Mouse (Mus musculus): ENCODE measurements around the gene Ssc5d. TPM values are rescaled to one million over a fixed set of nuclear protein-coding genes. Genes with fewer than 3 reads are reported as not detected.

Ssc5d gene
- polyA plus RNA-seq, 1 experiment from 2014 or later, result 1.6 TPM

GRCm38 (mm10) chr7:4975455-4975854 lies 49.9 kb downstream of the Ssc5d start:
- no peaks in the 10 kb centered on the region for H3K36me3 ChIP-seq (ENCODE audit: control insufficient read depth, insufficient read depth, low read length)
- H3K27ac ChIP-seq (ENCODE audit: low read depth, low read length), result no peak overlapping the region
- no peak for ATAC-seq (ENCODE audit: low FRiP score)
- no peak for DNase-seq (ENCODE audit: low spot score, missing footprints)
- peaks cover 4% of the 10 kb centered on the region; the same call in 1 of the 2 replicates for H3K9me3 ChIP-seq (ENCODE audit: control insufficient read depth, low read length)
- no peak overlapping the region for H3K4me2 ChIP-seq
- no peaks in the 10 kb centered on the region for H3K27me3 ChIP-seq (ENCODE audit: control insufficient read depth, insufficient read depth, low read length)
- no peak overlapping the region for H3K4me3 ChIP-seq (ENCODE audit: low read depth, low read length)
- H3K4me1 ChIP-seq (ENCODE audit: control insufficient read depth, insufficient read depth, low read length), result no peaks in the 10 kb centered on the region
- 68% methylated on average over 4 of the region's 4 CpGs for WGBS
- H3K9ac ChIP-seq (ENCODE audit: low read length), result no peak overlapping the region

- no peak overlapping the region for H3K4me3 ChIP-seq (ENCODE audit: low read depth, low read length)
- H3K27ac ChIP-seq (ENCODE audit: low read depth, low read length), result no peak overlapping the region
- ATAC-seq (ENCODE audit: low FRiP score) (no peak), DNase-seq (ENCODE audit: low spot score, missing footprints) (no peak)
- no peaks in the 10 kb centered on the region for H3K4me1 ChIP-seq (ENCODE audit: control insufficient read depth, insufficient read depth, low read length)
- H3K27me3 ChIP-seq (ENCODE audit: control insufficient read depth, insufficient read depth, low read length), result no peaks in the 10 kb centered on the region
- 89% methylated on average over 7 of the region's 7 CpGs for WGBS
- H3K36me3 ChIP-seq (ENCODE audit: control insufficient read depth, insufficient read depth, low read length), result no peaks in the 10 kb centered on the region
- H3K9me3 ChIP-seq (ENCODE audit: control insufficient read depth, low read length), result peaks cover 4% of the 10 kb centered on the region; the same call in 1 of the 2 replicates
- no peak overlapping the region for H3K4me2 ChIP-seq
- no peak overlapping the region for H3K9ac ChIP-seq (ENCODE audit: low read length)
Observed at GRCm38 (mm10) chr7:4976832-4977231, 51.2 kb downstream of the Ssc5d start.

GRCm38 (mm10) chr7:4988250-4988649 lies 62.7 kb downstream of the Ssc5d start:
- DNase-seq (ENCODE audit: low spot score, missing footprints) (no peak), ATAC-seq (ENCODE audit: low FRiP score) (no peak)
- Histone ChIP-seq H3K9me3 (ENCODE audit: control insufficient read depth, low read length) (no peaks in the 10 kb centered on the region), H3K4me2 (no peak overlapping the region), H3K27ac (ENCODE audit: low read depth, low read length) (no peak overlapping the region), H3K4me1 (ENCODE audit: control insufficient read depth, insufficient read depth, low read length) (no peaks in the 10 kb centered on the region), H3K4me3 (ENCODE audit: low read depth, low read length) (no peak overlapping the region), H3K27me3 (ENCODE audit: control insufficient read depth, insufficient read depth, low read length) (peaks cover 4% of the 10 kb centered on the region), H3K9ac (ENCODE audit: low read length) (no peak overlapping the region), H3K36me3 (ENCODE audit: control insufficient read depth, insufficient read depth, low read length) (peaks cover 7% of the 10 kb centered on the region)
- WGBS, result 67% methylated on average over 2 of the region's 2 CpGs

- H3K9ac ChIP-seq (ENCODE audit: low read length), result no peak overlapping the region
- peaks cover 10% of the 10 kb centered on the region for H3K36me3 ChIP-seq (ENCODE audit: control insufficient read depth, insufficient read depth, low read length)
- DNase-seq (ENCODE audit: low spot score, missing footprints) (no peak), ATAC-seq (ENCODE audit: low FRiP score) (no peak)
- no peaks in the 10 kb centered on the region for H3K9me3 ChIP-seq (ENCODE audit: control insufficient read depth, low read length)
- no peak overlapping the region for H3K27ac ChIP-seq (ENCODE audit: low read depth, low read length)
- peaks cover 20% of the 10 kb centered on the region for H3K4me1 ChIP-seq (ENCODE audit: control insufficient read depth, insufficient read depth, low read length)
- WGBS, result 33% methylated on average over 55 of the region's 55 CpGs
- peak overlapping the region; percentile 12 for H3K4me2 ChIP-seq
- H3K27me3 ChIP-seq (ENCODE audit: control insufficient read depth, insufficient read depth, low read length), result peaks cover 18% of the 10 kb centered on the region
- H3K4me3 ChIP-seq (ENCODE audit: low read depth, low read length), result peak overlapping the region; percentile 74
Observed at GRCm38 (mm10) chr7:4993347-4993998, 67.9 kb downstream of the Ssc5d start.

- peak overlapping the region; percentile 0; the same call in 1 of the 2 replicates for H3K9ac ChIP-seq (ENCODE audit: low read length)
- WGBS, result 47% methylated on average over 59 of the region's 59 CpGs
- DNase-seq (ENCODE audit: low spot score, missing footprints), result peak; percentile 89
Observed at GRCm38 (mm10) chr7:4993999-4994788, 68.6 kb downstream of the Ssc5d start.

More at GRCm38 (mm10) chr7:4993999-4994788, 68.6 kb downstream of the Ssc5d start:
- Histone ChIP-seq H3K36me3 (ENCODE audit: control insufficient read depth, insufficient read depth, low read length) (peaks cover 10% of the 10 kb centered on the region), H3K9me3 (ENCODE audit: control insufficient read depth, low read length) (no peaks in the 10 kb centered on the region), H3K27ac (ENCODE audit: low read depth, low read length) (no peak overlapping the region), H3K4me2 (peak overlapping the region; percentile 12), H3K4me1 (ENCODE audit: control insufficient read depth, insufficient read depth, low read length) (peaks cover 20% of the 10 kb centered on the region), H3K4me3 (ENCODE audit: low read depth, low read length) (peak overlapping the region; percentile 74), H3K27me3 (ENCODE audit: control insufficient read depth, insufficient read depth, low read length) (peaks cover 18% of the 10 kb centered on the region)
- no peak for ATAC-seq (ENCODE audit: low FRiP score)

Other genes with a start within 250 kb of the Ssc5d start
- 111 and 113 TPM in 2 replicates for gene Hspbp1, start 240.7 kb upstream of the Ssc5d start, polyA plus RNA-seq (2014; fragmentation: Nextera tagmentation; extraction: Ambion mirVana)
- 2.3 and 3.2 TPM in 2 replicates for gene Brsk1, start 235.2 kb upstream of the Ssc5d start, polyA plus RNA-seq (2014; fragmentation: Nextera tagmentation; extraction: Ambion mirVana)
- gene Tmem150b, start 200.5 kb upstream of the Ssc5d start, polyA plus RNA-seq (2014; fragmentation: Nextera tagmentation; extraction: Ambion mirVana), result not detected in 2 replicates
- 65.4 and 71.5 TPM in 2 replicates for gene Kmt5c, start 185.7 kb upstream of the Ssc5d start, polyA plus RNA-seq (2014; fragmentation: Nextera tagmentation; extraction: Ambion mirVana)
- 34.5 and 36.6 TPM in 2 replicates for gene Cox6b2, start 172.7 kb upstream of the Ssc5d start, polyA plus RNA-seq (2014; fragmentation: Nextera tagmentation; extraction: Ambion mirVana)
- not detected in 2 replicates for gene Fam71e2, start 154.5 kb upstream of the Ssc5d start, polyA plus RNA-seq (2014; fragmentation: Nextera tagmentation; extraction: Ambion mirVana)
- gene Il11, start 142.9 kb upstream of the Ssc5d start, polyA plus RNA-seq (2014; fragmentation: Nextera tagmentation; extraction: Ambion mirVana), result 0.07 TPM in 1 of 2 replicates, not detected in the other
- gene Tmem190, start 142.8 kb upstream of the Ssc5d start, polyA plus RNA-seq (2014; fragmentation: Nextera tagmentation; extraction: Ambion mirVana), result not detected in 2 replicates
- gene Tmem238, start 136.1 kb upstream of the Ssc5d start, polyA plus RNA-seq (2014; fragmentation: Nextera tagmentation; extraction: Ambion mirVana), result 1.3 and 1.4 TPM in 2 replicates
- 203 and 211 TPM in 2 replicates for gene Rpl28, start 132.9 kb upstream of the Ssc5d start, polyA plus RNA-seq (2014; fragmentation: Nextera tagmentation; extraction: Ambion mirVana)
- gene Ube2s, start 113.2 kb upstream of the Ssc5d start, polyA plus RNA-seq (2014; fragmentation: Nextera tagmentation; extraction: Ambion mirVana), result 392 and 412 TPM in 2 replicates
- gene Shisa7, start 81.1 kb upstream of the Ssc5d start, polyA plus RNA-seq (2014; fragmentation: Nextera tagmentation; extraction: Ambion mirVana), result 1.9 and 2.4 TPM in 2 replicates
- gene Isoc2b, start 55.5 kb upstream of the Ssc5d start, polyA plus RNA-seq (2014; fragmentation: Nextera tagmentation; extraction: Ambion mirVana), result 2.6 and 4.6 TPM in 2 replicates
- gene Isoc2a, start 48.6 kb upstream of the Ssc5d start, polyA plus RNA-seq (2014; fragmentation: Nextera tagmentation; extraction: Ambion mirVana), result 0.63 and 0.78 TPM in 2 replicates
- gene Gm36210, start 19.3 kb upstream of the Ssc5d start, polyA plus RNA-seq (2014; fragmentation: Nextera tagmentation; extraction: Ambion mirVana), result 0.12 TPM in 1 of 2 replicates, not detected in the other
- gene Zfp628, start 10.6 kb upstream of the Ssc5d start, polyA plus RNA-seq (2014; fragmentation: Nextera tagmentation; extraction: Ambion mirVana), result 3.5 and 3.8 TPM in 2 replicates
- gene Nat14, start 3.8 kb upstream of the Ssc5d start, polyA plus RNA-seq (2014; fragmentation: Nextera tagmentation; extraction: Ambion mirVana), result 8.0 and 10.4 TPM in 2 replicates
- not detected in 2 replicates for gene Sbk2, start 38.6 kb downstream of the Ssc5d start, polyA plus RNA-seq (2014; fragmentation: Nextera tagmentation; extraction: Ambion mirVana)
- not detected in 2 replicates for gene Sbk3, start 45.4 kb downstream of the Ssc5d start, polyA plus RNA-seq (2014; fragmentation: Nextera tagmentation; extraction: Ambion mirVana)
- gene Zfp579, start 70.4 kb downstream of the Ssc5d start, polyA plus RNA-seq (2014; fragmentation: Nextera tagmentation; extraction: Ambion mirVana), result 41.1 and 41.7 TPM in 2 replicates
- 7.6 and 9.2 TPM in 2 replicates for gene Zfp524, start 88.6 kb downstream of the Ssc5d start, polyA plus RNA-seq (2014; fragmentation: Nextera tagmentation; extraction: Ambion mirVana)
- gene Fiz1, start 88.9 kb downstream of the Ssc5d start, polyA plus RNA-seq (2014; fragmentation: Nextera tagmentation; extraction: Ambion mirVana), result 42.4 and 49.4 TPM in 2 replicates
- gene Gm44973, start 89.7 kb downstream of the Ssc5d start, polyA plus RNA-seq (2014; fragmentation: Nextera tagmentation; extraction: Ambion mirVana), result 0.34 TPM in 1 of 2 replicates, not detected in the other
- gene Zfp865, start 94.6 kb downstream of the Ssc5d start, polyA plus RNA-seq (2014; fragmentation: Nextera tagmentation; extraction: Ambion mirVana), result 4.8 and 5.1 TPM in 2 replicates
- 4.0 and 5.0 TPM in 2 replicates for gene Ccdc106, start 94.8 kb downstream of the Ssc5d start, polyA plus RNA-seq (2014; fragmentation: Nextera tagmentation; extraction: Ambion mirVana)
- 0.33 TPM in 1 of 2 replicates, not detected in the other for gene 4632433K11Rik, start 108.3 kb downstream of the Ssc5d start, polyA plus RNA-seq (2014; fragmentation: Nextera tagmentation; extraction: Ambion mirVana)
- gene Zfp784, start 112.7 kb downstream of the Ssc5d start, polyA plus RNA-seq (2014; fragmentation: Nextera tagmentation; extraction: Ambion mirVana), result 3.3 and 3.6 TPM in 2 replicates
- gene Zfp580, start 125.8 kb downstream of the Ssc5d start, polyA plus RNA-seq (2014; fragmentation: Nextera tagmentation; extraction: Ambion mirVana), result 34.1 and 47.6 TPM in 2 replicates
- gene U2af2, start 136.4 kb downstream of the Ssc5d start, polyA plus RNA-seq (2014; fragmentation: Nextera tagmentation; extraction: Ambion mirVana), result 151 and 159 TPM in 2 replicates
- gene Epn1, start 154.4 kb downstream of the Ssc5d start, polyA plus RNA-seq (2014; fragmentation: Nextera tagmentation; extraction: Ambion mirVana), result 47.8 and 56.2 TPM in 2 replicates
- not detected in 2 replicates for gene Rfpl4, start 191.2 kb downstream of the Ssc5d start, polyA plus RNA-seq (2014; fragmentation: Nextera tagmentation; extraction: Ambion mirVana)
- 0.19 and 0.47 TPM in 2 replicates for gene Rasl2-9, start 200.2 kb downstream of the Ssc5d start, polyA plus RNA-seq (2014; fragmentation: Nextera tagmentation; extraction: Ambion mirVana)
- gene Vmn1r55, start 223.9 kb downstream of the Ssc5d start, polyA plus RNA-seq (2014; fragmentation: Nextera tagmentation; extraction: Ambion mirVana), result not detected in 2 replicates